Mouse (Mus musculus): ENCODE measurements around the gene Lfng. TPM values are rescaled to one million over a fixed set of nuclear protein-coding genes. Genes with fewer than 3 reads are reported as not detected.
A peak's percentile ranks its signal among the peaks of the same experiment; 100 is the strongest.

Gene Lfng
- total and polyA plus RNA-seq, 2 experiments: 5.5 to 9.5 TPM

DNA sequence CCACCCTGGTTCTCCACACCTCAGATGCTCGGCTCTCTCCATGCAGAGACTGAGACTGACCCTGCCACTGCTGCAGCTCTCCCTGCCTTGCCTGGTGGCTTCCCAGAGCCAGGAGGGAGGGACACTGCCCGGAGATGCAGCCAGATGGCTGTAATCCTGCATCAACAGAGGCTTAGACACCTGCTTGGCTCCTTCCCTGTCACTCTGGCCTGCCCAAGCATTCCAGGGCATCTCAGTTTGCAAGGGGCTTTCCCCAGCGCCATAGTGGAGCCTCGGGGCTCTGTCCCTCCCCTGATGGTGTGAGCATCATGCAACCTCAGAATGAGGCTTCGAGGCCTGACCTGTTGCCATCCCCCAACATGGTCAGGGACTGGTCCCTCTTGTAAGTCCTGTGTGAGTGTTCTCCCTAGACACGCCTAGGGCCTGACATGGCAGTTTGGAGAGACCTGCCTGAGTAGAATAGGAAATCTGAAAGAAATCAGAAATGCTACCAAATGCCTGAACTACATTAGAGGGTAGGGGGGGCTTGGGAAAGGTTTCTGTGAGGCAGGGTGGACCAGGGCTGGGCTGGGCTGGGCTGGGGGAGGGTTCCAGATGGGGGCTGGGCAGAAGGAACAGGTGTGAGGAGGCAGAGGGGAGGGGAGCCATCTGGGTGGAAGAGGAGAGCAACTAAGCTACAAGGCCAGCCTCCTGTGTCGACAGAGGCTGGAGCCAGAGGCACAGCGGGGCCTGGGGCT lies 24.0 kb upstream of the Lfng start:
- TF ChIP-seq CTCF (IDR thresholded peaks at IDR 0.05; ENCODE audit: low read depth, low read length): no peak
- TF ChIP-seq POLR2A (IDR thresholded peaks at IDR 0.05; ENCODE audit: extremely low read depth, insufficient read depth, low read length): no peak
- H3K4me3 ChIP-seq (ENCODE audit: insufficient read depth, low read depth, low read length): no peak overlapping the region
- H3K79me2 ChIP-seq (ENCODE audit: control insufficient read depth, insufficient read depth, low read length): no peaks in the 10 kb centered on the region
- no peaks in the 10 kb centered on the region for H3K36me3 ChIP-seq (ENCODE audit: control insufficient read depth, insufficient read depth, low read length)
- WGBS: 63% methylated on average over 8 of the region's 8 CpGs
- DNase-seq (ENCODE audit: extremely low read depth, low read depth, low spot score): no peak
- no peaks in the 10 kb centered on the region for H3K27me3 ChIP-seq (ENCODE audit: control insufficient read depth, insufficient read depth, low read length)
- H3K27ac ChIP-seq (replicated peaks; ENCODE audit: insufficient read depth, low read depth, low read length): no peak overlapping the region
- no peak overlapping the region for H3K9ac ChIP-seq (ENCODE audit: low read depth, low read length)
- H3K4me1 ChIP-seq (ENCODE audit: control insufficient read depth, insufficient read depth, low read length): no peaks in the 10 kb centered on the region

DNA sequence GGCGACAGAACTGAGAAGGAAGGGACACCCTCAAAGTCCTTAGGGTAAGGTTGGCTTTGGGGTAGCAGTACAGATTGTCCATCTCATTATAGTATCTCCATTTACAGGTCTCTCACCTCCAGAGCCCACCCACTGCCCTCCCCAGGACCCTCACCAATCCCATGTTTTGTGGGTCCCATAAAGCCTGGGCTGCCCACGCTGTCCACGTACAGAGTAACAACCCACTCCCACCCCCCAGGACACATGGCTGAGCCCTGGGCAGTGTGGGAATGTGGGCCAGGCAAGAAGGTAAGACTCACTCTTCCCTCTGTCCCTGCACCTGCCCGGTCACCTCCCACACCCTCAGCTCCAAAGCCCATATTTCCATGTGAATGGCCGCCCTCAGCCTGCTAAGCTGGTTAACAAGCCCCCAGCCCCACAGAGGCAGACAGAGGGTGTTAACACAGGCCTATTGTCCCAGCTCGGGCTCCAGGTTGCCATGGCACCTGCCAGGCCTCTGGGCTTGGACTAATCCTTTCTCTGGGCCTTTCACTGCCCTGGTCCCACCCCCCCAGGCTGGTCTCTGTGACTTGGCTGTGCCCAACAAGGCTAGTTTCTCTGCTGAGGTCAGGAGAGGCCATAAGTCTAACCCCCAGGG lies 23.3 kb upstream of the Lfng start:
- Histone ChIP-seq H3K4me3 (ENCODE audit: insufficient read depth, low read depth, low read length) (no peak overlapping the region), H3K27me3 (ENCODE audit: control insufficient read depth, insufficient read depth, low read length) (no peaks in the 10 kb centered on the region), H3K4me1 (ENCODE audit: control insufficient read depth, insufficient read depth, low read length) (no peaks in the 10 kb centered on the region), H3K27ac (replicated peaks; ENCODE audit: insufficient read depth, low read depth, low read length) (no peak overlapping the region), H3K9ac (ENCODE audit: low read depth, low read length) (no peak overlapping the region), H3K79me2 (ENCODE audit: control insufficient read depth, insufficient read depth, low read length) (no peaks in the 10 kb centered on the region), H3K36me3 (ENCODE audit: control insufficient read depth, insufficient read depth, low read length) (no peaks in the 10 kb centered on the region)
- DNase-seq (ENCODE audit: extremely low read depth, low read depth, low spot score): no peak
- TF ChIP-seq POLR2A (IDR thresholded peaks at IDR 0.05; ENCODE audit: extremely low read depth, insufficient read depth, low read length) (no peak), CTCF (IDR thresholded peaks at IDR 0.05; ENCODE audit: low read depth, low read length) (no peak)
- WGBS: 85% methylated on average over 6 of the region's 6 CpGs

DNA sequence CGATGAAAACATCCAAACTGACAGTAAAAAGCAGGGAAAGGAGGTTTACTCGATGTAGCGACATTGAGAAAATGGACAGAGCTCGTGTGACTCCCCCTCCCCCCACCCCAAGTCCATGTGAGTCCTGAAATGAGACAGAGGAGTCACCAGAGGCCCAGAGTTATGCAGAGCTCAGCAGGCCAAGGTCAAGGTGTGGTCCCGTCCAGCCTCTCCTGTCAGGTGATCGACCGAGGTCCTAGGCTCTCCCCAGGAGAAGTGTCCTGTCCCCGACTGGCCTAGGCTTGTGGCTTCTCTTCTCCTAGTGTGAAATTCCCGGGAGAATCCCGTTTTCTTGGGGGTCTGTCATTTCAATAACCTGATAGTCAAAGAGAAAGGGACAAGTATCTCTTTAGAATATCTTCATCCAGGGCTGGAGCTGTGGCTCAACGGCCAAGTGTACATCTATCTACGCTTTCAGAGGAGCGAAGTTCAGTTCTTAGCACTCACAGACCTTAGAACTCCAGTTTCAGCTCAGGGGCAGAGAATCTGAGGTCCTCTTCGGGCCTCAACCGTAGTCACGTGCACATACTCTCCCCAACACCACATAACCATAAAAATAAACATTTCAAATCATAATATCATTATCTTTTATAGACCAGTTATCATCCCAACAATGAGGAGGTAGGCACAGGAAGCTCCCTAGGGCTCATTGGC lies 17.9 kb upstream of the Lfng start:
- Histone ChIP-seq H3K9ac (ENCODE audit: low read depth, low read length) (no peak overlapping the region), H3K79me2 (ENCODE audit: control insufficient read depth, insufficient read depth, low read length) (no peaks in the 10 kb centered on the region), H3K36me3 (ENCODE audit: control insufficient read depth, insufficient read depth, low read length) (no peaks in the 10 kb centered on the region), H3K4me1 (ENCODE audit: control insufficient read depth, insufficient read depth, low read length) (no peaks in the 10 kb centered on the region), H3K27me3 (ENCODE audit: control insufficient read depth, insufficient read depth, low read length) (no peaks in the 10 kb centered on the region), H3K4me3 (ENCODE audit: insufficient read depth, low read depth, low read length) (no peak overlapping the region), H3K27ac (replicated peaks; ENCODE audit: insufficient read depth, low read depth, low read length) (no peak overlapping the region)
- TF ChIP-seq CTCF (IDR thresholded peaks at IDR 0.05; ENCODE audit: low read depth, low read length): no peak
- no peak for TF ChIP-seq POLR2A (IDR thresholded peaks at IDR 0.05; ENCODE audit: extremely low read depth, insufficient read depth, low read length)
- WGBS: 84% methylated on average over 16 of the region's 16 CpGs
- DNase-seq (ENCODE audit: extremely low read depth, low read depth, low spot score): no peak

DNA sequence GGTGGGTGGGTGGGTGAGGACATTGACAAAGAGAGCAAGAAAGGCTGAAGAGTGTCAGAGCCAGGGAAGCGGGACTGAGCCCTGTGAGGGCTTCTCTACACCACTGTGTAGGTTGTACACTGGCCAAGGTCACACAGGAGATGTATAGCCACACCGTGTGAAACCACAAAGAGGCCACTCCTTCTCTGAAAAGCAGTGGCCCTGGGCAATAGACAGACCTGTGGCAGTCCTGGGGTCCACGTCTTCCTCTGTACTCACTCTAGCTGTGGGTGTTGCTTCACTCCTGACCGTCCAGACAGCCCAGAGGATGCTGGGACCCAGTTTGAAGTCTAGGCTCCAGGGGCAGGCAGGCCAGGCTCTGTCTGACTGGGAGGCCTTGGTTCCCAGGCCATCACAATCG lies 12.3 kb upstream of the Lfng start:
- H3K4me3 ChIP-seq (ENCODE audit: insufficient read depth, low read depth, low read length): no peak overlapping the region
- no peaks in the 10 kb centered on the region for H3K27me3 ChIP-seq (ENCODE audit: control insufficient read depth, insufficient read depth, low read length)

DNA sequence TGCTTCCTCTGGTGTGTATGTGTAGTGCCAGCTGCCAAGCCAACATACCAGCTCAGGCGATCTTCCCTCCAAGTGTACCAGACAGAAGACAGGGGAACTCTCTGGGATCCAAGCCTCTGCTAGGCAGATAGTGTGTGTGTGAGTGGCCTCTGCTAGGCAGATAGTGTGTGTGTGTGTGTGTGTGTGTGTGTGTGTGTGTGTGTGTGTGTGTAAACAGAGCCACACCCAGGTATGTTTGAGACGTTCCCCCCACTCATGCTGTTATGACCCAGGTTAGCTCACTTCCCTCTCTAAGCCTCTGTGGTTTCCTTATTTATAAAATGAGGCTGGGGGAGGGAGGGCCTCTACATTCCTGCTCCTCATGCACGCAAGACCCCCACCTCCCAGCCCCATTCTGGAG lies 10.7 kb upstream of the Lfng start:
- H3K4me1 ChIP-seq (ENCODE audit: control insufficient read depth, insufficient read depth, low read length): no peaks in the 10 kb centered on the region
- 40% methylated on average over 3 of the region's 3 CpGs for WGBS
- no peak for TF ChIP-seq POLR2A (IDR thresholded peaks at IDR 0.05; ENCODE audit: extremely low read depth, insufficient read depth, low read length)
- TF ChIP-seq CTCF (IDR thresholded peaks at IDR 0.05; ENCODE audit: low read depth, low read length): no peak
- H3K36me3 ChIP-seq (ENCODE audit: control insufficient read depth, insufficient read depth, low read length): no peaks in the 10 kb centered on the region
- no peaks in the 10 kb centered on the region for H3K27me3 ChIP-seq (ENCODE audit: control insufficient read depth, insufficient read depth, low read length)
- H3K27ac ChIP-seq (replicated peaks; ENCODE audit: insufficient read depth, low read depth, low read length): 0 out of 2 replicates have a peak overlapping the region, but pooled peaks have one; percentile 17
- no peak overlapping the region for H3K9ac ChIP-seq (ENCODE audit: low read depth, low read length)
- no peak overlapping the region for H3K4me3 ChIP-seq (ENCODE audit: insufficient read depth, low read depth, low read length)
- no peaks in the 10 kb centered on the region for H3K79me2 ChIP-seq (ENCODE audit: control insufficient read depth, insufficient read depth, low read length)
- peak; percentile 4 for DNase-seq (ENCODE audit: extremely low read depth, low read depth, low spot score)

More for the DNA sequence above, 12.3 kb upstream of the Lfng start:
- H3K27ac ChIP-seq (replicated peaks; ENCODE audit: insufficient read depth, low read depth, low read length): no peak overlapping the region
- 70% methylated on average over 5 of the region's 5 CpGs for WGBS
- DNase-seq (ENCODE audit: extremely low read depth, low read depth, low spot score): no peak
- H3K9ac ChIP-seq (ENCODE audit: low read depth, low read length): no peak overlapping the region
- no peaks in the 10 kb centered on the region for H3K4me1 ChIP-seq (ENCODE audit: control insufficient read depth, insufficient read depth, low read length)
- no peaks in the 10 kb centered on the region for H3K36me3 ChIP-seq (ENCODE audit: control insufficient read depth, insufficient read depth, low read length)
- TF ChIP-seq CTCF (IDR thresholded peaks at IDR 0.05; ENCODE audit: low read depth, low read length): no peak
- H3K79me2 ChIP-seq (ENCODE audit: control insufficient read depth, insufficient read depth, low read length): no peaks in the 10 kb centered on the region
